Mouse (Mus musculus) ES-Bruce4 (cell line): ENCODE measurements around the gene Myo1h.

Source experiments
- CTCF ChIP-seq: IDR thresholded peaks from one replicate; pipeline ENCODE4 v1.8.1; 2011; ENCODE audit warnings: low read depth, low read length
- POLR2A ChIP-seq: IDR thresholded peaks from one replicate; pipeline ENCODE4 v1.8.1; 2011; ENCODE audit warnings: low read length; ENCODE audit not compliant: insufficient read depth

GRCm38 (mm10) chr5:114378177-114378920, 89.4 kb downstream of the Myo1h start:
- TF ChIP-seq CTCF = no peak
- TF ChIP-seq POLR2A = no peak
